Mouse (Mus musculus) cortical plate, adult 2 months (tissue): ENCODE data around the gene R3hdml. TPM values are rescaled to one million over a fixed set of nuclear protein-coding genes. Genes with fewer than 3 reads are reported as not detected.

Source experiments
- H3K27ac ChIP-seq: fragments of 200-500 bp; 2 replicates; pipeline ENCODE4 v1.5.1; 2012; ENCODE audit warnings: low read length, control low read depth, inconsistent platforms; ENCODE audit not compliant: insufficient read depth
- H3K4me1 ChIP-seq: fragments of 200-500 bp; 2 replicates; pipeline ENCODE4 v1.6.1; 2011; ENCODE audit warnings: low read length; ENCODE audit not compliant: control insufficient read depth, insufficient read depth
- H3K4me3 ChIP-seq: fragments of 200-500 bp; 2 replicates; pipeline ENCODE4 v1.5.1; 2011; ENCODE audit warnings: mild to moderate bottlenecking, low read length, control low read depth; ENCODE audit not compliant: insufficient read depth
- CTCF ChIP-seq: fragments of 200-500 bp; IDR thresholded peaks from 2 replicates; pipeline ENCODE4 v1.5.1; 2011; ENCODE audit warnings: mild to moderate bottlenecking, control low read depth, low read length; ENCODE audit not compliant: insufficient read depth; ENCODE audit errors: extremely low read depth
- POLR2A ChIP-seq: fragments of 200-500 bp; IDR thresholded peaks from 2 replicates; pipeline ENCODE4 v1.6.1; 2011; ENCODE audit warnings: mild to moderate bottlenecking, low read length, control low read depth; ENCODE audit not compliant: insufficient read depth; ENCODE audit errors: extremely low read depth
- polyA plus RNA-seq: library from polyadenylated mRNA; depleted of rRNA; stranded (reverse); fragments of >200 nt; gene quantifications from 2 replicates; pipeline ENCODE4 v1.2.3, GENCODE M21; 2012; rRNA removed

R3hdml gene
- 0.09 TPM in 1 of 2 replicates, not detected in the other for polyA plus RNA-seq

DNA sequence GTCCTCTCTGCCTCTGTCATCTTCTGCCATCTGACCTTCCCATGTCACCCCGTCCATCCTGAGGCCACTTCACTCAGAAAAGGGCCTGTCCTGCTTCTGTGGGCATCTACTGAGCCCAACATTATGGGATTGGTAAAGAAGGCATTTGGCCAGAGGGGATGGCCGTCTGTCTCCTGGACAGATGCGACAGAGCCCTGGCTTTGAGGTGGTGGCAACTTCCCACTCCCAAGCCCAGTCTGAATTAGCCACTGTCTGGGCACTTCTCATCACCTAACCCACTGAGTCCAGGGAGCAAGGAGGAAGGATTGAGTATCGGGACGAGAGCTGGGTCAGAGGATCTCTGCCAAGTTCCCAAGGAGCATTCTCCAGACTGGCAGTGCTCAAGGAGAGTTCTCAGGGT is at the start of gene R3hdml:
R3hdml (plus strand) TSS at position 301 of the 400 bp plus-strand sequence.
- H3K4me1 ChIP-seq = no peaks in the 10 kb centered on the region
- no peak within 1 kb of the TSS for H3K27ac ChIP-seq
- TF ChIP-seq CTCF = no peak
- no peak for TF ChIP-seq POLR2A
- H3K4me3 ChIP-seq = no peak within 1 kb of the TSS

DNA sequence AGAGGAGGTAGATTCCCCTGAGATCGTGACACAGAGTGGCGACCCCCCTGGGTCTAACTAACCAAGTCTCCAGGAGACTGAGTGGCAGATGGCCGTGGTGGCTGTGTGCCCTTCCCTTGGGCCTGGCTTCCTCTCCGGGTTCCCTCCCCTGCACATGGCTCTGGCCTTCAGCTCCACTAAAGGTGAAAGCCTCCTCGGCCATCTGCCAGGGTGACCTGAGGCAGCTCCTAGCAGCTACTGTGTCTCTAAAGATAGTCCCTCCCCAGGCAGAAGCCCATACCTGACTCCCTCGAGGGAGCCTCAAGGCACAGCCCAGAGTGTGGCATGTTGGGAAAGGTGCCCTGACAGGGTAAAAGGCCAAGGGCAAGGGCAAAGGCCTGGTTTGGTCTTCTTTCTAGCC is 48.6 kb upstream of the R3hdml start:
- Histone ChIP-seq H3K4me3 (no peak overlapping the region), H3K27ac (no peak overlapping the region), H3K4me1 (peaks cover 8% of the 10 kb centered on the region; the same call in 1 of the 2 replicates)
- TF ChIP-seq POLR2A = no peak
- no peak for TF ChIP-seq CTCF

DNA sequence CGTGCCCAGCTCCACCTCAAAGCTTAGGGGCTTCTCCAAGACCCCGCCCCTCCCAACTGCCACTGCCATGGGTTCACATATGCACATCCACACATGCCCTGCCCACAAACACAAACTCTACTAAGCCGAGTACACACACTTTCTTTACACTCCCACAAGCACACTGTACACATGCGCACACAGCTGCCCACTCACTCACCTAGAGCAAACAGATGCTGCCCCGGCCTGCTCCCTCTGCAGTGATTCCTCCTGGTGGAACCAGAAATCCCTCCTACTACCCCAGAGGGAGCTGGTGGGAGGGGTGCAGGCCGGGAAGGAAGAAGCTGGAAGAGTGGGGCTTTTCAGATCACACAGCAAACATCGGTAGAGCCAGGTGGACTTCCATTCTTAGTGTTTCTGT is 48.1 kb upstream of the R3hdml start:
- Histone ChIP-seq H3K27ac (no peak overlapping the region), H3K4me3 (no peak overlapping the region), H3K4me1 (peaks cover 8% of the 10 kb centered on the region; the same call in 1 of the 2 replicates)
- no peak for TF ChIP-seq CTCF
- TF ChIP-seq POLR2A = no peak

DNA sequence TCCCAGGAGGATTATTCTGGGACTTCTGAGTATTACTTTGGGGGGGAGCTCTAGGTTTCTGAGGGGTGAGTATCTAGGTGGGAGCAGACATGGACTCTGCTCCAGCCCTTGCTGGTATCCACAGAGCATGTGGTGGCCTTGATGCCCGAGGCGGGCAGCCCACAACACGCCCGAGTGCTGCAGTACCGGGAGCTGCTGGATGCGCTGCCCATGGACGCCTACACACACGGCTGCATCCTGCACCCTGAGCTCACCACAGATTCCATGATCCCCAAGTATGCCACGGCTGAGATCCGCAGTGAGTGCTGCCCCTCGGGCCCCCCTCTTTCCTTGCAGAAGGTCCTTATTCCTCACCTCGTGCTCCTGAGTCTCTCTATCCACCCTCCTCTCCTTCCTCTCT is 44.7 kb upstream of the R3hdml start:
- no peak overlapping the region for H3K27ac ChIP-seq
- peaks cover 7% of the 10 kb centered on the region for H3K4me1 ChIP-seq
- no peak overlapping the region for H3K4me3 ChIP-seq
- TF ChIP-seq POLR2A (no peak), CTCF (no peak)

DNA sequence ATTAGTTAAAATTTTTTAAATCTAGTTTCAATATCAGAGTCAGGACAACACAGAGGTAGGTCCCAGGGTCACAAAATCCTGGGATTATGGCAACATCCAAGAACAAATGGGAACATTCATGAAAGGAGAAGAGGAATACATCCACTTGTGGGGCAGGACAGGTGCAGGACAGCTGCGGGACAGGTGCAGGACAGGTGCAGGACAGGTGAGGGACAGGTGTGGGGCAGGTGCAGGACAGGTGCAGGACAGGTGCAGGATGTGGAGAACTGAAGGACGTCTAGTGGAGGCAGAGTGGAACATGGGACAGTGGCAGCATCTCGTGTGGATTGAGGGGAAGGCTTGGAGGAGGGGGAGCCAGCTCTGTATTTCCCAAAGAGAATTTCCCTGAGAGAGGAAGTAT is 42.8 kb upstream of the R3hdml start:
- TF ChIP-seq POLR2A (no peak), CTCF (no peak)
- no peak overlapping the region for H3K4me3 ChIP-seq
- H3K4me1 ChIP-seq = peaks cover 5% of the 10 kb centered on the region

DNA sequence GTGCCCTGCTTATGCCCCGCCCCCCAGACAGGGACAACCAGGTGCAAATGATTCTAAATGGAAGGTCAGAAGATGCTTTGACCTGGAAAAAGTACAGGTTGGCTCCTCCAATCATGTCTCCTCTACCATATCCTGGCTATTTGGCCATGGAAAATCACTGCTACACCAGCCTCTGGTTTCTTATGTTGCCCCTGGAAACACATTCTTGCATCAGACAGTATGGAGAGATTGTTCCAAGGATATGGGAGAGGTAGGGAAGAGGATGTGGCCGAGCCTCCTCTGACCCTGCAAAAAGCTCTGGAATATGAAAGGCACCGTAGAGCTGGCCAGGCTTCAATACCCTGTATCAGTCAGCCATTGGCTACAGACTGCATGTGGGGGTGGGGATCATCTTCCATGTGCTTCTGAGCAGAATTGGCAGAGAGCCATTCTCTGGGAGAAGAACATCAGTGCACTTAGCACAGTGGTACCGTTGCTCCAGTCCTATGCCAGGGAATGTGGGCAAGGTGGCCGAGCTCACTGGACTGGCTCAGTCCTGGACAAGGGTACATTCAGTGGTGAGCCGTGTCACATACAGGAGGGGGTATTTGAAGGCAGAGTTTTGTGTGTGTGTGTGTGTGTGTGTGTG is 41.3 kb upstream of the R3hdml start:
- no peak overlapping the region for H3K4me3 ChIP-seq
- H3K4me1 ChIP-seq = peaks cover 5% of the 10 kb centered on the region
- TF ChIP-seq CTCF (no peak), POLR2A (no peak)
- no peak overlapping the region for H3K27ac ChIP-seq

More for the DNA sequence above, 42.8 kb upstream of the R3hdml start:
- no peak overlapping the region for H3K27ac ChIP-seq

DNA sequence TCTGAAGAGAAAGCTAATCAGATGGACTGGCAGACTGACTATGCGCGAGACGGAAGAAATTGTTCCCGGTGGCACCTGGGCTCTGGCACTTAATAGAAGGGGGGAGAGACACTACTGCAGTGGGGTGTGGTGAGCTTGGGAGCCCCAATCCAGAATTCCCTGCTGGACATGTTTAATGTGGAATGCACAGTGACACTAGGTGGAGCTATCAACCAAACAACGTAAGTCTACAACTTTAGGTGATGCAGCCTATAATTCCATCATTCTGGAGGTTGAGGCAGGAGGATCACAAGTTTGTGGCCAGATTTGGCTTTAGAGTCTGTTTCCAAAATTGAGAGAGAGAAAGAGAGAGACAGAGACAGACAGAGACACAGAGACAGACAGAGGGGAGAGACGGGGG is 39.4 kb upstream of the R3hdml start:
- no peak overlapping the region for H3K27ac ChIP-seq
- peaks cover 5% of the 10 kb centered on the region for H3K4me1 ChIP-seq
- H3K4me3 ChIP-seq = no peak overlapping the region
- TF ChIP-seq POLR2A (no peak), CTCF (peak; percentile 41; the same call in 1 of the 2 replicates)

DNA sequence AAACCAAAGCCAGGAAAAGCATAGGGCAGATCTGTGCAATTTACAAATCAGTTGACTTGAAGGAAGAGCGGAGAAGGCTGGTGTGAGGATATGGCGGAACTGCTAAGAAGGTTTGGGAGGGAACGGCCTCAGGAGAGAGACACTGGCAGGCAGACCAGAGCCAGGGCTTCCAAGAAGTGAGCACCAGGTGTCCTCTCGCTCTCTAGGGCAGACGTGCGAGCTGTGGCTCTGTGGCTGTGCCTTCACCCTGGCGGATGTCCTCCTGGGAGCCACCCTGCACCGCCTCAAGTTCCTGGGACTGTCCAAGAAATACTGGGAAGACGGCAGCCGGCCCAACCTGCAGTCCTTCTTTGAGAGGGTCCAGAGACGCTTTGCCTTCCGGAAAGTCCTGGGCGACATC is 38.7 kb upstream of the R3hdml start:
- Histone ChIP-seq H3K27ac (no peak overlapping the region), H3K4me1 (peaks cover 5% of the 10 kb centered on the region), H3K4me3 (no peak overlapping the region)
- TF ChIP-seq POLR2A = no peak
- TF ChIP-seq CTCF = no peak

DNA sequence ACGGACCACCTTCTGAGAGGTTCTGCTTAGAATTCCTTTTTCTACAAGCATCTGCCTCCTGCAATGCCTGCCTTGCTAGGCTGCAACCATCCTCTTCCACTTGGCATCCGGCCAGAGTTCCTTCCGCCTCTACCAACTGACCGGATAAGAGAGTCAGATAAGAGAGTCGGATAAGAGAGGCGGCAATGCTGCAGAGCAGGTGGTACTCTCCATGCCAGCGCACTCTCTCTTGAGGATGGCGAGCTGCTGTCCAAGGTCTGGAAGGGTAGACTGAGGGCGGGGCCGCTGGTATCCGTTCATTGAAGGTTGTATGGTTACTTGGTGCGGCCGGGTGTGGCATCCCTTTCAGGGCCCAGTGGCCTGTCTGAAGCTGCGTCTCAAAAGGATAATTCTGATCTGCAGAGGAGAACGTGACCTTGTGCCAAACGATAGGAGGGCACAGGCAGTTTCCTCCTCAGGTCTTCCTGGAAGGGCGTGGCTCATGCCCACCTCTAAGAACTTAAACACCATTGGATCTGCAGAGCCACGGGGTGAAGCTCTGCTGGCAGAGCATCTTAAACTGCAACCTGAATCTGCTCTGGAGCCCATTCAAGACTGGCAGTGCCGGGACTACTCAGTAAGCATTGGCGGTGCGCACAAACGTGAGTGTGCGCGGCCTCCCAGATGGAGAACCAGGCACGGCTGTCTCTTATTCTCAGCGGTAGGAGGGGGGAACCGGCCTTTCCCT is 33.4 kb upstream of the R3hdml start:
- Histone ChIP-seq H3K4me3 (peak overlapping the region; percentile 3; the same call in 1 of the 2 replicates), H3K4me1 (0 out of 2 replicates have a peak, but pooled peaks cover 2% of the 10 kb centered on the region), H3K27ac (no peak overlapping the region)
- TF ChIP-seq CTCF (no peak), POLR2A (no peak)

DNA sequence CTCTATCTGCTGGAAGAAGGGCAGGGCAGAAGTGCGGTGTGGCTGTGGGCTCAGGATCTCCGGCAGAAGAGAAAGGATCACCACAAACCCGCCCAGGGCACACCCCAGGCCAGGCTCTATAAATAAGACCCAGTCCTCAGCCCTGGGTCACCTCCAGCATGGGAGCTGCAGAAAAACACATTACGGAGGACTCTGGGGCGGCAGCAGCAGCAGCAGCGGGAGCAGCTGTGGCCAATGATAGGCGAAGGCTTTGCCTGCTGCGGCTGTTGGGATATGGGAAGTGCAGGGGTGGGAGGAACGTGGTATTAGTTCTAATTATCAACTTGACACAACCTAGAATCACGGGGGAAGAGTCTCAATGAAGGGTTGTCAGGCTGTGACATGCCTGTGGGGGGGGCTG is 32.7 kb upstream of the R3hdml start:
- Histone ChIP-seq H3K4me3 (peak overlapping the region; percentile 3; the same call in 1 of the 2 replicates), H3K4me1 (0 out of 2 replicates have a peak, but pooled peaks cover 2% of the 10 kb centered on the region), H3K27ac (no peak overlapping the region)
- no peak for TF ChIP-seq CTCF
- TF ChIP-seq POLR2A = no peak
